Mouse (Mus musculus): ENCODE measurements around the gene Atp6v1e2. TPM values are rescaled to one million over a fixed set of nuclear protein-coding genes. Genes with fewer than 3 reads are reported as not detected.

The Atp6v1e2 gene
- polyA plus RNA-seq, 1 experiment from 2014 or later = not detected

DNA sequence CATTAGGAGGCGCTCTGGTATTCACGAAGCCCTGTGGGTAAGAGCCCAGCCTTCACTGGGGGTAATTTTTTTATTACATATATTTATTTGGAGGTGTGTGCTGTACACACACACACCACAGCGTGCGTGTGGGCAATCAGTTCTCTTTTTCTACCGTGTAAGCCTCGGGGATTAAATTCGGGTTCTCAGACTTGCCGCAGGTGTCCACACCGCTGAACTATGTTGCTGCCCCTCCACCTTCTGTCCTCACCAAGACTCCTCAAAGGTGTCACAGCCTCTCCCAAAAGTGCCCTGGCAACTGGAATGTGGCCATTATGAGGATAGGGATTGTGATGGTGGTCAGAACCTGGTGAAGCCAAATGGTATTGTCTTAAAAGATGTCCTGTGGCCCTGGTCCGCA is 30.6 kb downstream of the Atp6v1e2 start, which contains the start of gene Tmem247:
TSS of gene Tmem247 (plus strand) at position 301 of the 400 bp plus-strand sequence.
- H3K27me3 ChIP-seq (ENCODE audit: control insufficient read depth, insufficient read depth, low read length) = no peaks in the 10 kb centered on the region
- no peaks in the 10 kb centered on the region for H3K36me3 ChIP-seq (ENCODE audit: control insufficient read depth, insufficient read depth, low read length)
- H3K27ac ChIP-seq (ENCODE audit: low read depth, low read length) = no peak within 1 kb of the TSS
- ATAC-seq (ENCODE audit: low read depth) = no peak
- no peaks in the 10 kb centered on the region for H3K4me1 ChIP-seq (ENCODE audit: control insufficient read depth, insufficient read depth, low read length)
- no peaks in the 10 kb centered on the region for H3K9me3 ChIP-seq (ENCODE audit: control insufficient read depth, low read length)
- H3K4me2 ChIP-seq (ENCODE audit: low read depth, low read length) = no peak within 1 kb of the TSS
- WGBS = 90% methylated on average over 10 of the region's 10 CpGs
- H3K9ac ChIP-seq (replicated peaks; ENCODE audit: low read depth, low read length) = no peak within 1 kb of the TSS
- no peak within 1 kb of the TSS for H3K4me3 ChIP-seq (ENCODE audit: low read depth, low read length)

GRCm38 (mm10) chr17:86915540-86915939 is 32.2 kb downstream of the Atp6v1e2 start:
- Histone ChIP-seq H3K4me2 (ENCODE audit: low read depth, low read length) (no peak overlapping the region), H3K9me3 (ENCODE audit: control insufficient read depth, low read length) (no peaks in the 10 kb centered on the region), H3K27ac (ENCODE audit: low read depth, low read length) (no peak overlapping the region), H3K4me1 (ENCODE audit: control insufficient read depth, insufficient read depth, low read length) (no peaks in the 10 kb centered on the region), H3K9ac (replicated peaks; ENCODE audit: low read depth, low read length) (no peak overlapping the region), H3K36me3 (ENCODE audit: control insufficient read depth, insufficient read depth, low read length) (no peaks in the 10 kb centered on the region), H3K4me3 (ENCODE audit: low read depth, low read length) (no peak overlapping the region), H3K27me3 (ENCODE audit: control insufficient read depth, insufficient read depth, low read length) (no peaks in the 10 kb centered on the region)
- 76% methylated on average over 4 of the region's 4 CpGs for WGBS
- ATAC-seq (ENCODE audit: low read depth) = no peak

DNA sequence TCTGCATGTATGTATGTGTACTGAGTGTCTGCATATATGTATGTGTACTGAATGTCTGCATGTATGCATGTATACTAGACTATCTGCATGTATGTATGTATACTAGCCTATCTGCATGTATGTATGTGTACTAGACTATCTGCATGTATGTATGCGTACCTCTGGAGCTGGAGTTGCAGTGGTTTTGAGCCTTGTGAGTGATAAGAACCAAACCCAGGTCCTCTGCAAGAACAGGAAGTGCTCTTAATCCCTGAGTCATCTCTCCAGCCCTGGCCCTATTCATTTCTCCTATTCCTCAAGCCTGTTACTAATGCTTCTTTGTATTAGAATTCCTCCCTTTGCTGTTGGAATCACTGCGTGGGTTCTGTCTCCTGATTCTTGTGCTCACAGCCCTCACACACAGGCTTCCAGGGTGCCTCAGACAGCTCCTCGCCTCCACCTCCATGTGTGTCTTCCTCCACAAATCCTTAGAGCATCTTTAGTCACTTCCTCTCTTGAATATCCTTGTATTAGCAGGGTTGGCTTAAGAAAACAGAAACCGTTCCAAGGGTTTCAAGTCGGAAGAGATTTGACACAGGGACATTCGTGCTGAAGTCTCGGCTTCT is 34.6 kb downstream of the Atp6v1e2 start:
- no peak overlapping the region for H3K9ac ChIP-seq (replicated peaks; ENCODE audit: low read depth, low read length)
- no peak for ATAC-seq (ENCODE audit: low read depth)

GRCm38 (mm10) chr17:86911261-86911660 is 36.4 kb downstream of the Atp6v1e2 start:
- Histone ChIP-seq H3K4me1 (ENCODE audit: control insufficient read depth, insufficient read depth, low read length) (no peaks in the 10 kb centered on the region), H3K9ac (replicated peaks; ENCODE audit: low read depth, low read length) (no peak overlapping the region), H3K27me3 (ENCODE audit: control insufficient read depth, insufficient read depth, low read length) (no peaks in the 10 kb centered on the region), H3K27ac (ENCODE audit: low read depth, low read length) (no peak overlapping the region), H3K4me2 (ENCODE audit: low read depth, low read length) (no peak overlapping the region), H3K36me3 (ENCODE audit: control insufficient read depth, insufficient read depth, low read length) (no peaks in the 10 kb centered on the region), H3K9me3 (ENCODE audit: control insufficient read depth, low read length) (no peaks in the 10 kb centered on the region), H3K4me3 (ENCODE audit: low read depth, low read length) (no peak overlapping the region)
- no peak for ATAC-seq (ENCODE audit: low read depth)
- WGBS = 74% methylated on average over 5 of the region's 5 CpGs

More for the DNA sequence above, 34.6 kb downstream of the Atp6v1e2 start:
- Histone ChIP-seq H3K27me3 (ENCODE audit: control insufficient read depth, insufficient read depth, low read length) (no peaks in the 10 kb centered on the region), H3K9me3 (ENCODE audit: control insufficient read depth, low read length) (no peaks in the 10 kb centered on the region), H3K36me3 (ENCODE audit: control insufficient read depth, insufficient read depth, low read length) (no peaks in the 10 kb centered on the region), H3K4me2 (ENCODE audit: low read depth, low read length) (no peak overlapping the region), H3K4me3 (ENCODE audit: low read depth, low read length) (no peak overlapping the region), H3K4me1 (ENCODE audit: control insufficient read depth, insufficient read depth, low read length) (no peaks in the 10 kb centered on the region), H3K27ac (ENCODE audit: low read depth, low read length) (no peak overlapping the region)
- WGBS = 84% methylated on average over 7 of the region's 7 CpGs

GRCm38 (mm10) chr17:86909733-86910495 is 37.8 kb downstream of the Atp6v1e2 start:
- no peak overlapping the region for H3K27ac ChIP-seq (ENCODE audit: low read depth, low read length)
- peaks cover 1% of the 10 kb centered on the region; the same call in 1 of the 2 replicates for H3K4me1 ChIP-seq (ENCODE audit: control insufficient read depth, insufficient read depth, low read length)
- no peak for ATAC-seq (ENCODE audit: low read depth)
- no peaks in the 10 kb centered on the region for H3K36me3 ChIP-seq (ENCODE audit: control insufficient read depth, insufficient read depth, low read length)
- H3K4me3 ChIP-seq (ENCODE audit: low read depth, low read length) = no peak overlapping the region
- H3K27me3 ChIP-seq (ENCODE audit: control insufficient read depth, insufficient read depth, low read length) = no peaks in the 10 kb centered on the region
- no peaks in the 10 kb centered on the region for H3K9me3 ChIP-seq (ENCODE audit: control insufficient read depth, low read length)
- WGBS = 72% methylated on average over 14 of the region's 14 CpGs
- H3K4me2 ChIP-seq (ENCODE audit: low read depth, low read length) = no peak overlapping the region
- H3K9ac ChIP-seq (replicated peaks; ENCODE audit: low read depth, low read length) = no peak overlapping the region

DNA sequence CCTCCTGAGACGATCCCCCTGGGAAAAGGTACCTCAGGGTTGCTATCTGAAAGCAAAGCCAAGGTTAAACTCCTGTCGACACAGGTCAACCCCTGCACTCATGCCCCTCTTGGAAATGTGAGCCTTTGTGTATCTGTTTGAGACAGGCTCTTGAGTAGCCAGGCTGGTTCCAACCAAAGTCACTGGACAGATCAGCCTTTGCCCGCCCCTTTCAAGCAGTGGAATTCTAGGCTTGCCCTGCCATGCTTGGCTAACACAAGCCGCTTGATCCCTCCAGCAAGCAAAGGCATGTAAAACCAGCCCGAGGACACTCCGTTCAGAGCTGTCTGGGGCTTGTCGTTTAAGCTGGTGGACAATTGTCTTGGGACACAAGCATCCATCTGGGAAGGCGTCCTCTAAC is 39.4 kb downstream of the Atp6v1e2 start:
- H3K4me1 ChIP-seq (ENCODE audit: control insufficient read depth, insufficient read depth, low read length) = peaks cover 11% of the 10 kb centered on the region; the same call in 1 of the 2 replicates
- no peaks in the 10 kb centered on the region for H3K36me3 ChIP-seq (ENCODE audit: control insufficient read depth, insufficient read depth, low read length)
- no peak overlapping the region for H3K27ac ChIP-seq (ENCODE audit: low read depth, low read length)
- no peak overlapping the region for H3K9ac ChIP-seq (replicated peaks; ENCODE audit: low read depth, low read length)
- H3K4me3 ChIP-seq (ENCODE audit: low read depth, low read length) = no peak overlapping the region
- no peaks in the 10 kb centered on the region for H3K9me3 ChIP-seq (ENCODE audit: control insufficient read depth, low read length)
- no peak for ATAC-seq (ENCODE audit: low read depth)
- H3K4me2 ChIP-seq (ENCODE audit: low read depth, low read length) = no peak overlapping the region
- WGBS = 76% methylated on average over 8 of the region's 8 CpGs
- H3K27me3 ChIP-seq (ENCODE audit: control insufficient read depth, insufficient read depth, low read length) = no peaks in the 10 kb centered on the region

GRCm38 (mm10) chr17:86907092-86907491 is 40.6 kb downstream of the Atp6v1e2 start:
- ATAC-seq (ENCODE audit: low read depth) = no peak
- Histone ChIP-seq H3K4me3 (ENCODE audit: low read depth, low read length) (no peak overlapping the region), H3K9me3 (ENCODE audit: control insufficient read depth, low read length) (no peaks in the 10 kb centered on the region), H3K4me1 (ENCODE audit: control insufficient read depth, insufficient read depth, low read length) (peaks cover 11% of the 10 kb centered on the region; the same call in 1 of the 2 replicates), H3K36me3 (ENCODE audit: control insufficient read depth, insufficient read depth, low read length) (no peaks in the 10 kb centered on the region), H3K27ac (ENCODE audit: low read depth, low read length) (no peak overlapping the region), H3K9ac (replicated peaks; ENCODE audit: low read depth, low read length) (no peak overlapping the region), H3K4me2 (ENCODE audit: low read depth, low read length) (no peak overlapping the region), H3K27me3 (ENCODE audit: control insufficient read depth, insufficient read depth, low read length) (no peaks in the 10 kb centered on the region)
- 75% methylated on average over 3 of the region's 3 CpGs for WGBS

DNA sequence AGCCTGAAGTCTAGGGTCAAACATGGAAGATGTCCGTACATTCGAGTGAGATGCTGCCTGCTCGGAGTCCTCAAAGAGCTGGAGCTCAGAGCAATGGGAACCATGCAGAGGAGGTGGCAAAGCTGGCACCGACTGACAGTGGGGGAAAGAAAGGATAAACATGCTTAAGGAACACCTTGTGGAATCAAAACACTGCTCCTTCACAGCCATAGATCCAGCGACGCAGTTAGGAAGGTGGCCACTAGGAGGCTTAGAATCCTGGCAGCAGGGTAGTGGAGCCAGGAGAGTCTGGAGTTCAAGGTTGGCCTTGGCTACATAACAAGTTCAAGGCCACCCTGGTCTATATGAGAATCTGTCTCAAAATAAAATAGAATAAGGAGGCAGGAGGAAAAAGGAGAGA is 41.1 kb downstream of the Atp6v1e2 start:
- H3K4me2 ChIP-seq (ENCODE audit: low read depth, low read length) = no peak overlapping the region
- H3K4me3 ChIP-seq (ENCODE audit: low read depth, low read length) = no peak overlapping the region

DNA sequence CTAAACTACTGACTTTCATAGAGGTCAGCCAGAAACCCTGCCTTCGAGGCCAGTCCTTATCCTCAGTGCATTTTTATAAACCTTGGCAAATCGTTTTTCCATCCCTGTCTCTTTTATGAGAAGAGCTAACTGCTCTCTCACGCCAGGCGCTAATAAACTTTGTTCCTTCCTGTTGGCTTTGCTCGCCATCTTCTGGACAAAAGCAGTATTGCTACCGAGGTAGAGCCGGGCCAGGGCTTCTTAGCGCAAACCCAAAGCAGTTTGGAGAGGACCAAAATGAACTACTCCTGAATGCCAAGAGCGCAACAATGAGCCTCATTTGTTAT is 41.6 kb downstream of the Atp6v1e2 start:
- peaks cover 11% of the 10 kb centered on the region; the same call in 1 of the 2 replicates for H3K4me1 ChIP-seq (ENCODE audit: control insufficient read depth, insufficient read depth, low read length)
- H3K36me3 ChIP-seq (ENCODE audit: control insufficient read depth, insufficient read depth, low read length) = no peaks in the 10 kb centered on the region
- 3% methylated on average over 9 of the region's 9 CpGs for WGBS
- H3K9ac ChIP-seq (replicated peaks; ENCODE audit: low read depth, low read length) = no peak overlapping the region
- H3K9me3 ChIP-seq (ENCODE audit: control insufficient read depth, low read length) = no peaks in the 10 kb centered on the region
- peak overlapping the region; percentile 6; the same call in 1 of the 2 replicates for H3K27ac ChIP-seq (ENCODE audit: low read depth, low read length)
- no peaks in the 10 kb centered on the region for H3K27me3 ChIP-seq (ENCODE audit: control insufficient read depth, insufficient read depth, low read length)
- peak overlapping the region; percentile 6; the same call in 1 of the 2 replicates for H3K4me2 ChIP-seq (ENCODE audit: low read depth, low read length)
- ATAC-seq (ENCODE audit: low read depth) = peak; percentile 47
- no peak overlapping the region for H3K4me3 ChIP-seq (ENCODE audit: low read depth, low read length)

More for the DNA sequence above, 41.1 kb downstream of the Atp6v1e2 start:
- Histone ChIP-seq H3K4me1 (ENCODE audit: control insufficient read depth, insufficient read depth, low read length) (peaks cover 11% of the 10 kb centered on the region; the same call in 1 of the 2 replicates), H3K36me3 (ENCODE audit: control insufficient read depth, insufficient read depth, low read length) (no peaks in the 10 kb centered on the region), H3K27me3 (ENCODE audit: control insufficient read depth, insufficient read depth, low read length) (no peaks in the 10 kb centered on the region), H3K9me3 (ENCODE audit: control insufficient read depth, low read length) (no peaks in the 10 kb centered on the region), H3K9ac (replicated peaks; ENCODE audit: low read depth, low read length) (no peak overlapping the region), H3K27ac (ENCODE audit: low read depth, low read length) (no peak overlapping the region)
- 35% methylated on average over 6 of the region's 6 CpGs for WGBS
- no peak for ATAC-seq (ENCODE audit: low read depth)
